Mouse (Mus musculus) skeletal muscle tissue, adult 2 months (tissue): Measurements from ENCODE around the gene Gm5431.
A peak's percentile ranks its signal among the peaks of the same experiment; 100 is the strongest.
"Not testable (repeated sequence)": the region's sequence is repeated elsewhere in the genome, so short reads cannot be mapped to it uniquely, and the experiment has no call there.

Source experiments
- DNase-seq: peaks from one replicate; pipeline ENCODE4 v3.0.0-alpha.2; 2012; ENCODE audit warnings: low read depth, low spot score

The Gm5431 gene

GRCm38 (mm10) chr11:48902021-48902420 is at the start of gene Gm5431:
Gene Gm5431, minus strand, starts transcription at chr11:48902214.
- peak; percentile 14 for DNase-seq

- not testable (repeated sequence) for DNase-seq
Measured at GRCm38 (mm10) chr11:48946090-48946489, 44.1 kb upstream of the Gm5431 start, which contains the start of gene Psme2b. Gene Psme2b, minus strand, starts transcription at chr11:48946190.

- DNase-seq = not testable (repeated sequence)
Measured at GRCm38 (mm10) chr11:48939286-48939685, 37.3 kb upstream of the Gm5431 start.

- DNase-seq = not testable (repeated sequence)
Measured at GRCm38 (mm10) chr11:48935291-48935690, 33.3 kb upstream of the Gm5431 start.

- DNase-seq = not testable (repeated sequence)
Measured at GRCm38 (mm10) chr11:48933923-48934322, 31.9 kb upstream of the Gm5431 start.

GRCm38 (mm10) chr11:48933422-48933821 is 31.4 kb upstream of the Gm5431 start:
- not testable (repeated sequence) for DNase-seq

GRCm38 (mm10) chr11:48928068-48928467 is 26.1 kb upstream of the Gm5431 start:
- DNase-seq = not testable (repeated sequence)

GRCm38 (mm10) chr11:48926437-48926836 is 24.4 kb upstream of the Gm5431 start:
- DNase-seq = not testable (repeated sequence)

GRCm38 (mm10) chr11:48923818-48924217 is 21.8 kb upstream of the Gm5431 start:
- DNase-seq = not testable (repeated sequence)

GRCm38 (mm10) chr11:48918380-48918779 is 16.4 kb upstream of the Gm5431 start:
- no peak for DNase-seq

- DNase-seq = no peak
Measured at GRCm38 (mm10) chr11:48913611-48914010, 11.6 kb upstream of the Gm5431 start.

GRCm38 (mm10) chr11:48908459-48908858 is 6.4 kb upstream of the Gm5431 start:
- DNase-seq = no peak

GRCm38 (mm10) chr11:48901567-48901930 is 465 bp downstream of the Gm5431 start:
- not testable (repeated sequence) for DNase-seq

- DNase-seq = peak; percentile 12
Measured at GRCm38 (mm10) chr11:48900654-48901566, 1.1 kb downstream of the Gm5431 start.

- DNase-seq = no peak
Measured at GRCm38 (mm10) chr11:48898812-48899431, 3.1 kb downstream of the Gm5431 start.

GRCm38 (mm10) chr11:48876680-48877079 is 25.3 kb downstream of the Gm5431 start:
- DNase-seq = no peak

GRCm38 (mm10) chr11:48875343-48875837 is 26.6 kb downstream of the Gm5431 start:
- DNase-seq = not testable (repeated sequence)

- DNase-seq = peak; percentile 39
Measured at GRCm38 (mm10) chr11:48874465-48874864, 27.5 kb downstream of the Gm5431 start.

- no peak for DNase-seq
Measured at GRCm38 (mm10) chr11:48873591-48874290, 28.3 kb downstream of the Gm5431 start.

GRCm38 (mm10) chr11:48872695-48873300 is 29.2 kb downstream of the Gm5431 start:
- DNase-seq = no peak

GRCm38 (mm10) chr11:48871817-48872541 is 30.0 kb downstream of the Gm5431 start:
- DNase-seq = peak; percentile 77
